Mouse (Mus musculus) kidney, adult 2 months (tissue): ENCODE data around the gene Zfp335.

ENCODE experiments used
- CTCF ChIP-seq: fragments of 200-500 bp; conservative IDR thresholded peaks from 2 replicates; pipeline ENCODE4 v1.5.1; 2011; ENCODE audit warnings: low read depth, mild to moderate bottlenecking, control low read depth, low read length, moderate library complexity, mixed read lengths; ENCODE audit not compliant: insufficient read depth, insufficient read length
- POLR2A ChIP-seq: fragments of 200-500 bp; IDR thresholded peaks from one replicate; pipeline ENCODE4 v1.6.1; 2011; ENCODE audit warnings: low read depth, low read length, control low read depth

DNA sequence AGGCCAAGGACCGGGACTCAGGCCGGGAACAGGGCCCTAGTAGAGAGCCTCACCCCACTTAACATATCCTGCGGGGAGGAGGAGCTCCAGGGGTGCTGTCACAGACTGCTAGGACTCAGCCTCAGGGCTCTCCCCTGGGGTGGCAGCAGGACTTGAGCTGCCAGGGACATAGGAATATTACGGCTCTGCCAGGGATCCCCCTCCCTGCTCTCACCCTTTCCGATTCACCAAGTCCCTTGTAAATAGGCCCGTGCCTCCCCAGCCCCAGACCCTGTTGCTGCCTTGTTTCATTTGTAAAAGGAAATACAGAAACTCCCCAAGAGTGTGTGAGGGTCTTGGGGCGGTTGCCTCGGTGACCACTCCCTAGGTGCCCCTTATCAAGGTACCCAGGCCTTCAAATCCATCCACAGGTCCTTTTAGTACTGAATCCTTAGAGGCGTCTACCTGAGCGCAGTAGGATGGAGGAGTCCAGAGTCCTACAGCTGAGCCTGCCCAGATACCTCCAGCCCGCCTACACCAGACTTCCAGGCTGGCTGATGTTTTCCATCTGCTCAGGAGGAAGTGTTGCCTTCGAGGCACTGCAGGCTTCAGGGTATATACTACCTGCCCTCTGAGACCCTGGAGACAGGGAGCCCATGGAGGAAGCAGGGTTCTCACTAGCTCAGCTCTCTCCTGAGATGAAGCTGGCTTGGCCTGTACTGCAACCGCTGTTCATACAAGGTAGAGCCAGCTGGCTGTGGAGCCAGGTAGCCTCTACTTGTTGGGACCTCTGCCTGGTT lies 20.3 kb downstream of the Zfp335 start:
- TF ChIP-seq POLR2A: no peak
- no peak for TF ChIP-seq CTCF
